Mouse (Mus musculus) gastrocnemius, adult 8-10 months (tissue): ENCODE results near the gene Fabp3. TPM values are rescaled to one million over a fixed set of nuclear protein-coding genes. Genes with fewer than 3 reads are reported as not detected.

ENCODE experiments used
- DNase-seq, 2 experiments: peaks; one replicate each; pipeline ENCODE4 v3.0.0; 2022; ENCODE audit warnings: low spot score in 2 of 2
- total RNA-seq, 4 experiments: library from RNA; stranded (reverse); gene quantifications; 2 replicates each; pipeline ENCODE4 v1.2.4; 2022

The Fabp3 gene
- total RNA-seq, 4 experiments from 2014 or later = 564 to 1,027 (median 619) TPM

DNA sequence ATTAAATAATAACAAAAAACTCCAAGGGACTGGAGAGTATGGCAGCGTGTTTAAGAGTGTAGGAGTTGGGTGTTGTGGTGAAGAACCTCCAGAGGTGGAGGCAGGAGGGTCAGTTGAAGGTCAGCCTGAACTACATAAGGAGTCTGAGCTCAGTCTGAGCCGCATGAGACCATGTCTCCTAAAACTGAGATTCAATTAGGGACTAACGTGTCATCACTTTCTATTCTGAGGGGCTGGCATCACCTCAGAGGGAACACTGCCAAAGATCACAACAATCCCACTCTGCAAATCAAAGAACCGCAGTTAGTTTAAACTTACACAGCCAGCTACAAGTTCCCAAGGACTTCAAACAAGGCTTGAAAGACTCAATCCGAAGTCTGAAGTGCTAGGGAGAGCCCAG is 15.2 kb downstream of the Fabp3 start:
- no peak for DNase-seq

DNA sequence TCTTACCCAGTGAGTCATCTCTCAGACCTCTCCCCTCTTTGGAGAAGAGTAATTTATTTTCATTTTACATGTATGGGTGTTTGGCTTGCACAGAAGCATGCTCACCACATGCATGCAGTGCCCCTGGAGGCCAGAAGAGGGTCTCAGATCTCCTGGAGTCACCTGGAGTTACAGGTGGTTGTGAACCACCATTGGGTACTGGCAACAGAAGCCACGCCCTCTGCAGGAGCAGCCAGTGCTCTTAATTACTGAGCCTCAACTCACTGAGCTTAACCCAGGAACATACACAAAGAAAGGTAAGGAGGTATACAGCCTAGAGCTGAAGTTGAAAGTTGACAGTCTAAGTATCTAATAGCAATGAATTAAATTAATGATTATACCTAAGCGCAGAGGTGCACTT is 17.1 kb downstream of the Fabp3 start:
- DNase-seq = no peak

DNA sequence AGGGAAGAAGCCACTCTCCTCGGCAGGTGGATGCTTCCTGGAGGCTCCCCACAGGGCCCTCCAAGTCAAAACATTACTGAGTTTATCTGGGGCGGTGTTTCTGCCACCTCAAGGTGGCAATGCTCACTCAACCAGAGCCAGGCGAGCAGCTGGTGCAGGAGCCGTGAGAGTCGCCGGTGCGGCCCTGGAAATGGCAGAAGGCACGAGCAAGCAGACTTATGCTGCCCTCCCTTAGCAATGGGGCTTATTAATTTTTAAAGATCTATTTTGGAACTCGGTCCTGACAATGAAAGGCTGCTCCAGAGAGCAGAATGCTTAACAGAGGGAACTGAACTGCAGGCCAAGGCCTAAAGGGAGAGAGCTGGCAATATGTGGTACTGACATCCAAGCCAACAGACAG is 19.0 kb downstream of the Fabp3 start:
- no peak for DNase-seq

DNA sequence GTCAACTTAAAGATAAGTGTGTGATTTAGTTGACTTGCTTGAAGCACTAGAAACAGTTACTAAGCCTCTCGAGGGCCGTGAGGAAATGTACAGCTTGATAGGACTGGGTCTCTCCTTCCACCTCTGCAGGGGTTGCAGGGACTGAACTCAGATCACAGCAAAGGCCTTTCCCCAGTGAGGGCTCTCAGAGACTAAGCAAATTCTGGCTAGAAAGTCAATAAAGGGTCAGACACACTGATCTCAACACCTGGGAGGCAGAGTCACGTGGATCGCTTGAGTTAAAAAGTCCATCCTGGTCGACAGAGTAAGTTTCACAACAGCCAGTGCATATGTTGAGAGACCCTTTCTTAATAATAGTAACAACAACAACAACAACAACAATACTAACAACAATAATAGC is 27.5 kb downstream of the Fabp3 start:
- no peak for DNase-seq

DNA sequence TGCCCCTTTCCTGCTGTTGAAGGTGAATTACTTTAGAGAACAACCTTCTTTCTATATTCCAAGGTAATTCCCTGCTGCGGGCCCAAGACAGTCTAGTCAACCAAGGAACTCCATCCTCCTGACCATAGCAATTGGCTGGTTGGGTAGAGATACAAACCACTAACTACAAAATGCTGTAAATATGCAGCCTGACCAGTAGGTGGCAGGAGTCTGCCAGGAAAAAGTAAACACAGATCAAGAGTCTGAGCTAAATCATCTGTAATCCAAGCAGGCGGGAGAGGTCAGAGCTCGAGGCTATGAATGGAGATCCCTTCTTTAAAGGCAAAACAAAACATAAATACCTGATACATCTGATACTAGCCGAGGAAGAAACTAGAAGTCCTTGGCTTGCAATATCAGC is 33.3 kb downstream of the Fabp3 start:
- no peak for DNase-seq

DNA sequence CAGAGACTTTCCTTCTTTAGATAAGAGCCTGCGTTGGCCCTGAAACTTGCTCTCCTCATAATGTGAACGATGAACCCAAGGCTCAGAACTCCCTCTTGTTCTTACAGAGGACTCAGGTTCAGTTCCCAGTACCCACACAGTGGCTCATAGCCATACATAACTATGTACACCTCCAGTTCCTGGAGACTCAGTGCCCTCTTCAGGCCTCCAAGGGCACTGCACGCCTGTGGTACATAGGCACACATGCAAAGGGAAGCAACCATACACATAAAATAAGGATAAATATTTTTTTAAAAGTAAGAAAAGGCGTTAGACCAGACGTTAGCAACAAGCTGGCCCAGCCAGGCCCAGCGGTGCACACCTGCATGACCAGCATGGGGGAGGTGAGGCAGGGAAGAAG is 41.3 kb downstream of the Fabp3 start:
- DNase-seq = no peak

DNA sequence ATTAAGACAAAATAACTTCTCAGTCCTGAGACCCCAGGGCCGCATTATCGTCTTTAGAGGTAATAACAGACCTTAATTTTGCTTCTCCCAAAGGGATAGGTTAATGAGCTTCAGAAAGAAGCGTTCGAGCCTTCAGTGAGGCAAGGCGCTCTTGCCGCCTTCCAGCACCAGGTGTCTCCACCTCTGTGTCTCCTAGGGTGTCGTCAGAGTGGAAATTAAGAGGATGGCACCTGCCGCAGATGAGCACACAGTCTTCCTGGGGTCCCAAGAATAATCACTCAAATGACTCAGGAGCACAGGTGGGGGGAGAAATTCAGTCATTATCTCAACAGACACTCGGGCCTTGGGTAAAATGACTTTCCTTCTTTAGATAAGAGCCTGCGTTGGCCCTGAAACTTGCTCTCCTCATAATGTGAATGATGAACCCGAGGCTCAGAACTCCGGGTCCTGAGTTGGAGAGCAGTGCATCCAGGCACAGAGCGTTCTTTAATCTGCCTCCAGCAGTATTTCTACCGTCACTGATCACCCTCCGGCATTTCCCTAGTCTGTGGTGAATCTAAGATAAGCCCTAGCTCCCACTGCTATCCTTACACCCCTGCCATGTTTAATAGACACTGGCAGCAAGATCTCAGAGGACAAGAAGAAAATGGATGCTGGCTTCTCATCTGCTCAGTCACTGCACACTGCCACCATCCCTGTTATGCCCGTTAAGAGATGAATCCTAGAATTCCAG is 42.5 kb downstream of the Fabp3 start:
- no peak for DNase-seq

DNA sequence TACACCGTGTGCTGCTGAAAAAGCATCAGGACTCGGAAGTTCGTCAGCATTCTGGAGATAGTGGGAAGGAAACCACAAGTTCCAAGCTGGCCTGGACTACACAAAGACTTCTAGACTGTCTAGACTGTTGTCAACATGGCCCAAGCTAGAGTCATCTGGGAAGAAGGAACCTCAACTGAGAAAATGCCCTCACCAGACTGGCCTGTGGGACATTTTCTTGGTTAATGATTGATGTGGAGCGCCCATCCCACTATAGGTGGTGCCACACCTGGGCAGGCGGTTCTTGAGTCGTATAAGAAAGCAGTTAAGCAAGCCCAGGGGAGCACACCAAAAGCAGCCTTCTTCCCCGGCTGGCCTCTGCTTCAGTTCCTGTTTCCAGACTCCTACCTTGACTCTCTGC is 44.2 kb downstream of the Fabp3 start:
- no peak for DNase-seq

DNA sequence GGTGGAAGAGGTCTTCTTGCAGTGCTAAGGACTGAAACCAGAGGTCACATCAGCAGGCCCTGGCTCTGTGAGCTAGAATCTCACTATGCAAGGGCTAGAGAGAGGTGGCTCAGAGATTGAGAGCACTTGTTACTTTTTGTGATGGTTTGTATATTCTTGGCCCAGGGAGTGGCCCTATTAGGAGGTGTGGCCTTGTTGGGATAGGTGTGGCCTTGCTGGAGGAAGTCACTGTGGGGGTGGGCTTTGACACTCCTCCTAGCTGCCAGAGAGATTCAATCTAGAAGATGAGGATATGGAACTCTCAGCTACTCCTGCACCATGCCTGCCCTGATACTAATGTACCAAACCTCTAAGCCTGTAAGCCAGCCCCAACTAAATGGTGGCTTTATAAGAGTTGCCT is 49.6 kb downstream of the Fabp3 start:
- DNase-seq = no peak

DNA sequence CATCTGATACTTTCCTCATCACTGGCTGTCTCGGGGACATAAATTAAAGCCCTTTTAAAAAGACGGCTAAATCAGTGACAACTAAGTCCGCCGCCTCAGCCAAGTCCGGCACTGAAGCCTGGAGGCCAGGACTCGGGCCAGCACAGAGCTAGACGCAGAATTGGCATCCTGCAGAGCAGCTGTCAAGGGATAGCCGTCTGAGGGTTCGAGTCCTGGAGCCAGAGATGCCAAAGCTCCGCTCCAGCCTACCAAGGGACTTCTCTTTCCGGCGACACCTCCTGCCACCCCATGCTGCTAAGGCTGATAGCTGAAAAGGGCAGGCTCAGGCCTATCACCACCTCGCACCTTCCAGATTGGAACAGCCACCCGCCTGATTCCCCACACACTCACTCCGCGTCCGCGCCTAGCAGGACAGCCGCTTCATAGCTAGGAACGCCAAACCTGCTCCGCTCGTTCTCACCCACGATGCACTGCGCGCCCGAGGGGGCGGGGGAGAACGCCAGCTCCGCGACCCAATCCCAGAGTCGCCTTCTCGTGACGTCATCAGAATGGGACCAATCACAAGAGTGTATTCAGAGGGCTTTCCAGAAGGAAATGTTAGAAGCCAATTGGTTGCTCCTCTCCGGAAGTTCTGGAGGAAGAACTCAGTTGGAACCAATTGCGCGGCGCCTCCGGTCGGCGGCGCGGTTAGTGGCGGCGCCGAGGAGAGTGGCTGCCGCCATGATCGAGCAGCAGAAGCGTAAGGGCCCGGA is 51.3 kb downstream of the Fabp3 start, which contains the start of the genes Zcchc17 and Snrnp40:
Zcchc17 (minus strand) TSS at position 458 of the 752 bp plus-strand sequence.
Snrnp40 (plus strand) TSS at position 647 of the 752 bp plus-strand sequence.
- peak; percentile 97 for DNase-seq

DNA sequence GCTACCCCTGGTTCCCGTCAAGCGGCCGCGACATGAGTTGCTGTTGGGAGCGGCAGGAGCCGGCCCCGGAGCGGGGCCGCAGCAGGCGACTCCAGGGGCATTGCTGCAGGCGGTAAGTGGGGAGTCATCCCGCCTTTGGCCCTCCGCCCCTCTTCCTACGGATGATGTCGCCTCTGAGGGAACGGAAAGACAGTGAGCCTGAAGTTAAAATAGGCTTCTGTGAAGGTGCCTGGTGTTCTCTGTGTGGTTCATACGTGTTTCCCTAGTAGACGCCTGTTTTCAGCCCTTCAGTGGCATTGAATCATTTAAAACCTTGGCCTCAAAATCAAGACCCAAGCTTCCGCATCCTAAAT is 51.8 kb downstream of the Fabp3 start:
- DNase-seq = no peak

Other genes with a start within 250 kb of the Fabp3 start
- gene Pef1, start 206.0 kb upstream of the Fabp3 start, total RNA-seq = 10 to 100 TPM; 34.5 to 37.3 (median 37.0) TPM
- gene Hcrtr1, start 169.2 kb upstream of the Fabp3 start, total RNA-seq = under 1 TPM in 1 of 4 experiments, not detected in 3; 0.22 TPM
- gene Tinagl1, start 133.5 kb upstream of the Fabp3 start, total RNA-seq = 10 to 100 TPM; 10.2 to 25.2 (median 13.1) TPM
- not detected for gene Gm853, start 86.2 kb upstream of the Fabp3 start, total RNA-seq
- 100 to 1,000 TPM in 1 of 4 experiments, 10 to 100 TPM in 3; 73.1 to 119 (median 84.5) TPM for gene Serinc2, start 29.4 kb upstream of the Fabp3 start, total RNA-seq
- gene Gm10570, start 79 bp downstream of the Fabp3 start, total RNA-seq = under 1 TPM in 1 of 4 experiments, not detected in 3; 0.92 TPM
- gene Zcchc17, start 51.3 kb downstream of the Fabp3 start, total RNA-seq = 10 to 100 TPM; 33.9 to 46.4 (median 43.9) TPM
- gene Snrnp40, start 51.5 kb downstream of the Fabp3 start, total RNA-seq = 10 to 100 TPM; 10.9 to 14.5 (median 12.6) TPM